In genomic region chr2:78788222-78788621, GRCm38 (mm10) we compare ENCODE assay signal across 30 mouse cellular contexts.
DNase-seq lines count a peak whose midpoint lies in the region; ATAC-seq lines count a peak whose summit lies in the region.
"Had no signal": no experiment of that assay in that cellular context is flagged by ENCODE, and none has a peak within 500 bp of the region (broad histone marks: within the 10 kb centered on the region; RNA-seq: fewer than 3 reads in every experiment).

No protein-coding gene starts in this region.

- no peak overlapping the region for H3K27ac ChIP-seq in kidney, embryonic 14.5 days (ENCODE audit: low read depth, low read length)
- no peak overlapping the region for H3K27ac ChIP-seq in intestine, embryonic 16.5 days (ENCODE audit: low read length)
- H3K27ac ChIP-seq: embryonic facial prominence, embryonic 10.5 days; embryonic facial prominence, embryonic 13.5 days; forebrain, embryonic 12.5 days; forebrain, embryonic 15.5 days; heart, adult 2 months; heart, embryonic 10.5 days; heart, embryonic 13.5 days; hindbrain, embryonic 14.5 days had no signal

- no peaks in the 10 kb centered on the region for H3K36me3 ChIP-seq in kidney, embryonic 14.5 days (ENCODE audit: control insufficient read depth, insufficient read depth, low read length)
- H3K36me3 ChIP-seq in intestine, embryonic 16.5 days (ENCODE audit: control insufficient read depth, insufficient read depth, low read length) = no peaks in the 10 kb centered on the region
- H3K36me3 ChIP-seq: embryonic facial prominence, embryonic 10.5 days; embryonic facial prominence, embryonic 13.5 days; forebrain, embryonic 12.5 days; forebrain, embryonic 15.5 days; G1E; heart, embryonic 10.5 days; heart, embryonic 13.5 days had no signal

- no peaks in the 10 kb centered on the region for H3K4me1 ChIP-seq in kidney, embryonic 14.5 days (ENCODE audit: control insufficient read depth, insufficient read depth, low read length)
- H3K4me1 ChIP-seq in intestine, embryonic 16.5 days (ENCODE audit: control insufficient read depth, insufficient read depth, low read length) = no peaks in the 10 kb centered on the region
- H3K4me1 ChIP-seq: embryonic facial prominence, embryonic 10.5 days; embryonic facial prominence, embryonic 13.5 days; forebrain, embryonic 12.5 days; forebrain, embryonic 15.5 days; heart, embryonic 10.5 days; heart, embryonic 13.5 days had no signal

- no peaks in the 10 kb centered on the region for H3K27me3 ChIP-seq in kidney, embryonic 14.5 days (ENCODE audit: control insufficient read depth, insufficient read depth, low read length)
- H3K27me3 ChIP-seq in intestine, embryonic 16.5 days (replicated peaks; ENCODE audit: control insufficient read depth, insufficient read depth, low read length) = no peaks in the 10 kb centered on the region
- H3K27me3 ChIP-seq: CH12.LX; embryonic facial prominence, embryonic 13.5 days; forebrain, embryonic 12.5 days; forebrain, embryonic 15.5 days; heart, embryonic 13.5 days; Patski had no signal

- H3K4me3 ChIP-seq in kidney, embryonic 14.5 days (ENCODE audit: low read length) = no peak overlapping the region
- no peak overlapping the region for H3K4me3 ChIP-seq in intestine, embryonic 16.5 days (ENCODE audit: low read length)
- H3K4me3 ChIP-seq: embryonic facial prominence, embryonic 10.5 days; embryonic facial prominence, embryonic 13.5 days; erythroblast, embryonic 14.5 days; forebrain, embryonic 12.5 days; forebrain, embryonic 15.5 days; heart, adult 2 months; heart, embryonic 10.5 days; heart, embryonic 13.5 days had no signal

- ATAC-seq in kidney, embryonic 14.5 days (ENCODE audit: low FRiP score, low TSS enrichment) = peak; percentile 49; the same call in 1 of the 2 replicates
- peak; percentile 91 for ATAC-seq in intestine, embryonic 16.5 days
- ATAC-seq: forebrain, embryonic 15.5 days; Patski had no signal

- no peak overlapping the region for H3K9ac ChIP-seq in kidney, embryonic 14.5 days (ENCODE audit: low read depth, low read length)
- no peak overlapping the region for H3K9ac ChIP-seq in intestine, embryonic 16.5 days (ENCODE audit: low read depth, low read length)
- H3K9ac ChIP-seq: embryonic facial prominence, embryonic 13.5 days; forebrain, embryonic 12.5 days; forebrain, embryonic 15.5 days; heart, embryonic 13.5 days; hindbrain, embryonic 14.5 days had no signal

- no peak overlapping the region for H3K4me2 ChIP-seq in kidney, embryonic 14.5 days (replicated peaks; ENCODE audit: low read depth, low read length)
- H3K4me2 ChIP-seq in intestine, embryonic 16.5 days (ENCODE audit: low read depth, low read length) = no peak overlapping the region
- H3K4me2 ChIP-seq: embryonic facial prominence, embryonic 13.5 days; forebrain, embryonic 12.5 days; forebrain, embryonic 15.5 days; heart, embryonic 13.5 days; hindbrain, embryonic 14.5 days had no signal

- peak; percentile 7 for DNase-seq in kidney, adult 11 months
- no peak for DNase-seq in kidney, postnatal 25 days
- DNase-seq in kidney, postnatal 10 days = no peak
- DNase-seq in kidney, postnatal 14 days = peak; percentile 2
- DNase-seq in adrenal gland, postnatal 36 days = no peak
- DNase-seq: adrenal gland, postnatal 10 days; B cell, adult 2 months; cerebellum, adult 11-12 months; cerebellum, adult 8-10 months; cerebellum, postnatal 10 days; cerebellum, postnatal 36 days; embryo, embryonic 11 days; gastrocnemius, postnatal 10 days; gastrocnemius, postnatal 36 days; heart, adult 2 months; heart, postnatal 14 days; heart, postnatal 4 days had no signal

- no peaks in the 10 kb centered on the region for H3K9me3 ChIP-seq in kidney, embryonic 14.5 days (ENCODE audit: control insufficient read depth, low read length)
- H3K9me3 ChIP-seq in intestine, embryonic 16.5 days (ENCODE audit: control insufficient read depth, low read length) = no peaks in the 10 kb centered on the region
- H3K9me3 ChIP-seq: embryonic facial prominence, embryonic 10.5 days; embryonic facial prominence, embryonic 13.5 days; forebrain, embryonic 12.5 days; forebrain, embryonic 15.5 days; G1E; heart, embryonic 10.5 days; heart, embryonic 13.5 days had no signal

Comparison
In these comparisons a context has a peak if more than half of its experiments do, and no peak if none do; other contexts are left out.
1. DNase-seq: peak in kidney, adult 11 months (single experiment) and kidney, postnatal 14 days (single experiment); none in kidney, postnatal 25 days (0 of 2), kidney, postnatal 10 days (single experiment) and adrenal gland, postnatal 36 days (0 of 2).